Mouse (Mus musculus): ENCODE measurements around the gene Enpp3.
"Not testable (repeated sequence)": the region's sequence is repeated elsewhere in the genome, so short reads cannot be mapped to it uniquely, and the experiment has no call there.

The Enpp3 gene

DNA sequence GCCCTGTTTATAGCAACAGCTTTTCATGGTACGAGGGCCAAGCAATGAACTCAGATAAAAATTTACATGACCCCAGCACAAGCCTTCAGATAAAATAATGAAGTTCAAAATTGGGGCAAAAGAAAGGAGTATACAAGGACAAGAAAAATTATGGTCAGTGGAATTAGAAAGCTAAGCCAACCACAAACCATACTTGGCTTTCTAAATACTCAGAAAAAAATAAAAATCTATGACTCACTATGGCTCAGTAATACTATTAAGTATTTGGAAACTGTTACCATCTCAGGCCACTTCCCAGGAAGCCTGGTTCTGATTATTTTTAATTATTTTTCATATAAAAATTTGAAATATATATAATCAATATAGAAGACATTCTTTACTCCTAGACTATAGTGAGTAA lies 19.8 kb downstream of the Enpp3 start:
- no peak for DNase-seq (ENCODE audit: low spot score)

- no peak for DNase-seq (ENCODE audit: low spot score)
Measured at GRCm38 (mm10) chr10:24821990-24822676, 20.5 kb downstream of the Enpp3 start.

DNA sequence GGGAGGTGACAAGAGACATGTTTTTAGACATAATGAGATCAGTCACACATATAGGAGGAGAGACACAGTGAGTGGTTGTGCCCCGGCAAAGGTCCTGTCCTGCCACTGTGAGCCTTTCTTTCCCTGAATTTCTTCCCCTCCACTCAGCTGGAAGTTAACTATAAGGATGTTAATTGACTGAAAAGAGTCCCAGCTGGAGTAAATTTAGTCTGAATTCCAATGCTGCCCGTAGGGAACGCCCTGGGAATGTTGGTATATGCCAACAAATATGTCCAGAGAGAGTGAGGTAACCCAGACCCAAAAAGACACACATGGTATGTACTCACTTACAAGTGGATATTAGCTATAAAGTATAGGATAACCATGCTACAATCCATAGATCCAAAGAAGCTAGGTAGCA lies 23.1 kb downstream of the Enpp3 start:
- DNase-seq (ENCODE audit: low spot score) = no peak

DNA sequence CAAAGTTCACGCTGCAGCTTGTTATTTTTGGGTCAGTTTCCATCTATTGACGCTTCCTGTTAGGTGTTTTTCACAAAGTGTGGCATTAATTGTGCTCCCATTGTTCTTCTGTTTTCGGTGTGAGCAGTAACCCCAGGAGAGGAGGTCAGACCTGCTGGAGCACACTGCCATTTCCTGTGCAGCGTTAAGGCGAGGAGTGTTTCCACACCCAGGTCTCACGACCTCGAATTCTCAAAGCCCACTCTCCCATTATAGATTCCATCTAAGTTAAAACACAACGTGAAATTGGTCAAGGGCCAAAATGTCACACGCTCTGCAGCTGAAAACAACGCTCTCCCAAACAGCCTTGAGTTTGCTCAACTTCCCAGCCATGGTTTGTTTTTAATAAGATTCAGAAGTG lies 32.0 kb downstream of the Enpp3 start:
- no peak for DNase-seq (ENCODE audit: low spot score)

DNA sequence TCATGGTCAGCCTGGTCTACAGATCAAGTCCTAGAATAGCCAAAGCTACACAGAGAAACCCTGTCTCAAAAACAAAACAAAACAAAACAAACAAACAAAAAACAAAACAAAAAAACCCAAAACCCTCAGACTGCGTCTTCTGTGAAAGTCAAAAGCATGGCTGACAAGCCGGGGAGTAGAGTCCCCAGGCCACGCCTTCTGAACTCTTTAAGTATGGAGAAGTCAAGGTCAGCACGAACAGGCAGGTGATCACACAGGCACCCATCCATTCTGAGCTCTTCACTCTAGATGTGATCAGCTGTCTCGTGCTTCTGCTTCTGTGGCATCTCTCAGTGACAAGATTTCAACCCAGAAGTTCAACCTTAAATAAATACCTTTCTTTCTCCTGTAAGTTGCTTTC lies 35.9 kb downstream of the Enpp3 start:
- no peak for DNase-seq (ENCODE audit: low spot score)

DNA sequence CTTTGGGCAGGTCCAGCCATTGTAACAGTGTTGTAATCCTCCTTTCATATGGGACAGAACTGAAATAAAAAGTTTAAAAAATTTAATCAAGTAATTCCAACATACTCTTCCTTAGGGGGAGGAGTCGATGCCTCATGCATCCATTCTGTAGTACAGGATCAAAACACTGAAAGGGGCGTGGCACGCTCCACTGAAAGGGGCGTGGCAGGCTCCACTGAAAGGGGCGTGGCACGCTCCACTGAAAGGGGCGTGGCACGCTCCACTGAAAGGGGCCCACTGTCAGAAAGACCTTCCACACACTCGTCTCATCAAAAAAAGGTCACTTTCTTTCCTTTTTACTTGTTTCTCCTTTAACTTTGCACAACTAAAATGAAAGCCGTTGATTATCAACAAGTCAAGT lies 36.7 kb downstream of the Enpp3 start:
- DNase-seq (ENCODE audit: low spot score) = no peak

DNA sequence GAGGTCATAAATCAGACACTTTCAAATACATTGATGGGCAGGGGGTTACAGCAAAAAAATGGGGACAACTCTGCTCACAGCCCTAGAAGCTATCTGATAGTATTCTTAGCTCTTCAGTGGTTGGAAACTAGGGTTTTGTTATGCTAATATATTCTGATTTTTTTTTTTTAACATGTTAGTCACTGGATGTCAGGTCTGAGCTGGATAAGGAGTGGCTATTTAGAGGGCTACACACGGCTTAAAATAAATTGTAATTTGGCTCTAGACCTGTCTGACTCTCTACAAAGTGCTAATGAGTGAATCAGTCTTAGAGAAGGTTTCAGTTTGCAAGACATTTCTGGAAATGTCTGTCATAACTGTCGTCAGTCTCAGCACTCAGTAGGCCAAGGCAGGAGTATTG lies 37.5 kb downstream of the Enpp3 start:
- DNase-seq (ENCODE audit: low spot score) = no peak

GRCm38 (mm10) chr10:24802742-24803244 lies 39.8 kb downstream of the Enpp3 start:
- not testable (repeated sequence) for DNase-seq (ENCODE audit: low spot score)

GRCm38 (mm10) chr10:24801796-24802195 lies 40.8 kb downstream of the Enpp3 start:
- DNase-seq (ENCODE audit: low spot score) = no peak

- DNase-seq (ENCODE audit: low spot score) = no peak
Measured at GRCm38 (mm10) chr10:24797246-24797645, 45.4 kb downstream of the Enpp3 start.

DNA sequence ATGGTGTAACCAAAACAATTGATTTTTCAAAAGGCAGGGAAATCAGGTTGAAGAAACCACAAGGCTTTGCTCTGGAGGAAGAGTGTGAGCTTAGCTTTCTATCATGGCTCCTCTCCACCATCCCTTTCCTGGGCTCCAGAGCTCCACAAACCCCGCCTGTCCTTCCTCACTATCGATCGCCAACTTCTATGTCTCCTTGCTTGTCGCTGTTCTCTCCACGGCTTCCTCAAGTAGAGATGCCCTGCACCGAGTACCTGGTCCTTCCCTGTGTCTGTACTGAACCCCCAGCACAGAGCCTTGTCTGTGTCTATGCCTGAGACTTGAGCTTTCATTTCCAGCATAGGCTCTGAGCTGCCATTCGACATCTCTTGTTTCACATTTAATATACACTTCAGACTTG lies 49.9 kb downstream of the Enpp3 start:
- DNase-seq (ENCODE audit: low spot score) = no peak

GRCm38 (mm10) chr10:24789747-24790545 lies 52.7 kb downstream of the Enpp3 start:
- DNase-seq (ENCODE audit: low spot score) = no peak

DNA sequence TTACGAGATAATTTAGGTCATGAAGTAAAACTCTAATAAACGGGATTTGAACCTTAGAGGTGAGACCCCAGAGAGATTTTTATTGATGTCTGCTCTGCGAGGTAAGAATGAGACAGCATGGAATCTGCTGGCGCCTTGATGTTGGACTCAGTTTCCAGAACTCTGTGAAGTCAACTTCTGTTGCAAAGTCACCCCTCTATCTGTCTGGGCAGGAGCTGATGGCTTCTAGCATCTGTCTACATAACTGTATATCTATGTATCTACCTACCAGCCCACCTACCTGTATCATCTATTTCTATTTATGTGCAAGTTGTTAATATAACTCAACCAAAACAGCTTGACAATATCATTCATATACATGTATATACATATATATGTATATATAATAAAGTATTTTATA lies 57.3 kb downstream of the Enpp3 start:
- DNase-seq (ENCODE audit: low spot score) = no peak

DNA sequence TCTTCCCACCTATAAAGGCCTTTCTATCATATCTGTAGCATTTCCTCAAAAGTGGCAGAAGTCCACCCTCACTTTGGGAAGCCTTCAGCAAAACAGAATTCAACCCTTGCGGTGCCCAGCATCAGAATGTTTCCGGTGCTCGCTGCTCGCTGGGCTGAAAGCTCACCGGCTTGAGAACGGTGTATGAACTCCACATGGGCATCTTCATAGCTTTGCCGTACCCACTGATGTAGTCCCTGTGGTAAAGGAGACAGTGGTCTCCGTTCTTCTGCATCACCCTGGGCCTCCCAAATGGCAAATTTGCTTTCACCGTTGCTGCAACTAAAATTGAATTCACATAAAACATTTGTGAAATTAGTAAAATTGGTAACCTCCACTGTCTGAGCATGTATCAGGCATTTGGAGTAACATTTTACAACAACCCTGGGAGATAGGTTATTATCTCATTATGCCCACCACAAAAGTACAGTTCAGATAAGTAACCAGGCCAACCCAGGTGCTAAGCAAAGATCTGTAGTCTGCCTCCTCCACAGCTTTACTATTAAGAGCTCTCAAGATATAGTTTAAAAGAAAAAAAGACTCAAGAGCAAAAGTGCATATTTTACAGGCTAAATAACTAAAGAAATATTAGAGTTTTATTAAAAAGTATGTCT lies 57.9 kb downstream of the Enpp3 start:
- DNase-seq (ENCODE audit: low spot score) = no peak

- no peak for DNase-seq (ENCODE audit: low spot score)
Measured at GRCm38 (mm10) chr10:24783946-24784345, 58.7 kb downstream of the Enpp3 start.

DNA sequence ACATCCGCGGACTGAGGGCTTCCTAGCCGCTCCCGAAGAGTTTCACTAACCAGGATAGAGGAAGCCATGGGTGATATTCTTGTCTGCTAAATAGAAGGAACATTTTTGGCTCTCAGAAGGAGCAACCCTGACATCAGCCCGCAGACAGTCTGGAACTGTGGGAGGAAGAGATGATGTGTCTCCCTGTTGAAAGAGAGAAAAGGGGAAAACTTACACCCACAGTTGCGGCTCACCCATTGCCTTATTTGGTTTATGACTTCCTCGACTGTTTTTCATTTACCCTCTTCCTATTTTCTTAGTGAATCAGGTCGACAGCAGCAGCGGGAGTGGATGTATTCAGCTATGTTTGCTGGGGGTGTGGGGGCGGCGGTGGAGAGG lies 64.0 kb downstream of the Enpp3 start:
- DNase-seq (ENCODE audit: low spot score) = no peak

DNA sequence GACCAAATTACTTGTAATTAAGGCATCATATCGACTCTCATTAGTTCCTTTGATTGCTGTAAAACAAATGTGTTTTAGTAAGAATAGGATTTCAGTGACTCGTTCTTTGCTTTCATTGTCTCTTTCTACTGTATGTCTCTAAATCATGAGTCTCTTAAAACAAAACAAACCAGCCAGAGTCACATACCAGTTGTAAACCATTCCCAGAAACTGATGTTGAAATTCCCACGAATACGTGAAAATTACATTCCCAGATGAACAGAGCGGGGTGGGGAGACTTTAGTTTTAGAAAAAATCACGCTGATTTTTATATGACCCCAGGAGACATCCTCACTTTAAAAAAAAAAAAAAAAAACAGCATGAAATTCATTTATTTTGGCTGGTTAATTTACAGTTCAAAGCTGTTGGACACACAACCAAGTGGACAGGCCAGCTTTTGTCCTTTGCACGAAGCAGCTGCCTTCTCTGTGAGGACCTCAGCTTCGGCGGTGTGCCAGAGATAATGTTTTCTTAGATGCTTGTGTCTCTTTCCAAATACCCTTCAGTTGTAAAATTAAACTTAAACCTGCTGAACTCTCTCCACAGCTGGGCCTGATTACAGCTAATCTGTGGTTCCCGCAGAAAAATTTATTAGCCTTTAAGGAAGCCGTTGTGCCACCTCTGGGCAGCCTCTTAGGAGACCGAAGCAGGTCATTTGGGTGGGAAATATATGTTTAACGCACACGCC lies 64.5 kb downstream of the Enpp3 start:
- DNase-seq (ENCODE audit: low spot score) = no peak

DNA sequence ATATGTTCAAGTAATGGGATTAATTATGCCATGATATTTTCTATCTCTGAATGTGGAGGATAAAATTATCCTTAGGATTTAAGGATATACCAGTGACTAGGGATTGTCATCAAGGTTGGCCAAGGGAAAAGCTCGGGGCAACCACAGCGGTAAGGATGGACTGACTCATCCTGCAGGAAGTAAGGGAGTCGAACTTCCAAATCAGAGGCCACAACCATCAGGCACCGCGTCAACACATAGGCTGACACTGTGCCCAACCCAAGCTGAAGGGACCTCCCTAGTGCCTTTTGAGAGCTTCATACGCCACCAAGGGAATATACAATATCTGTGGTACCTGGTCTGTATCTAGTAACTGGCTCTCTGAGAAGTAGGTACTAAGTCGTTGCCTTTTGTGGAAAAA lies 73.1 kb downstream of the Enpp3 start:
- no peak for DNase-seq (ENCODE audit: low spot score)

DNA sequence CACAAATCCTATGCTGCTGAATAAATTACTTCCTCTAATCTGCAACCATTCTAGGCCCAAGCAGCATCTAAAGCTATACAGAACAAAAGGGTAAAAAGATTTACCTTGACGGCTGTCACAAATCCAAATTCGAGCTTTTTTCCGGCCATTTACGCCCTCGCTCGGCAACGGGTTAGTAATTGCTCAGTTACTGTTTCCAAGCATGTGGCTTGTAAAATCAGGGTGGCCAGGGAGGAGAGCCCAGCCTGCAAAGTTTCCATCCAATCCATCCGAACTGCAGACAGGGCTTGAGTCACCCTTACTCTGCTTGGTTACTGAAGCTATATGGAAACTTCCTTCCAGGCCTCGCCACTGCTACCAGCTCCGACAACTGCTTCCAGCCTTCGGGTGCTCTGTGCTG lies 74.9 kb downstream of the Enpp3 start:
- DNase-seq (ENCODE audit: low spot score) = no peak

DNA sequence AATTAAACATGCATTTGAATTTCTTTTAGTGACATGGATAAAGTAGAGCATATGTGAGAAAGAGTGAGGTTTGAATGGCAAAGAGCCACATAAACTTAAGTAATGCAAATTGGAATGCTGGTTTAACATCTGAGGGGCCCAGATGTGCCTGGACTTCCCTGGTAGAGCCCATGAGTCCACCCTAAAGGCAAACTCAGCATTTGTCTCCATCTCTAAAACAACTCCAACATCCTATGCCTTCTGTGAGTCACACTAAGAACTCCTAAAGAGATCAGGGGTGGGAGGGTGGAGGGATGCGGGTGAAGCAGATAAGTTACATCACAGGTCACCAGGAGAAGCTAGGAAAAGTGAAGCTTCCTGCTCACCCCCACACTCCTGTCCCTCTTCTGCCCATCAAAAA lies 76.6 kb downstream of the Enpp3 start:
- no peak for DNase-seq (ENCODE audit: low spot score)

GRCm38 (mm10) chr10:24765151-24765755 lies 77.4 kb downstream of the Enpp3 start:
- no peak for DNase-seq (ENCODE audit: low spot score)

- DNase-seq (ENCODE audit: low spot score) = no peak
Measured at GRCm38 (mm10) chr10:24764640-24765039, 78.0 kb downstream of the Enpp3 start.

Measured in urinary bladder, postnatal 10 days (tissue).